Mouse (Mus musculus): ENCODE measurements around the gene Gk2.

Gk2 gene

GRCm38 (mm10) chr5:97456816-97457215 is at the start of gene Gk2:
Gene Gk2, minus strand, starts transcription at chr5:97457021.
- DNase-seq (ENCODE audit: inconsistent age in 2 of 2, low spot score in 1 of 2), result no peak

GRCm38 (mm10) chr5:97498041-97498440 is 41.2 kb upstream of the Gk2 start:
- no peak for DNase-seq (ENCODE audit: inconsistent age in 2 of 2, low spot score in 1 of 2)

GRCm38 (mm10) chr5:97495488-97496092 is 38.8 kb upstream of the Gk2 start:
- DNase-seq (ENCODE audit: inconsistent age in 2 of 2, low spot score in 1 of 2), result no peak

- DNase-seq (ENCODE audit: inconsistent age in 2 of 2, low spot score in 1 of 2), result no peak
Observed at GRCm38 (mm10) chr5:97493421-97493820, 36.6 kb upstream of the Gk2 start.

GRCm38 (mm10) chr5:97486141-97486540 is 29.3 kb upstream of the Gk2 start:
- no peak for DNase-seq (ENCODE audit: inconsistent age in 2 of 2, low spot score in 1 of 2)

- no peak for DNase-seq (ENCODE audit: inconsistent age in 2 of 2, low spot score in 1 of 2)
Observed at GRCm38 (mm10) chr5:97479991-97480390, 23.2 kb upstream of the Gk2 start.

- DNase-seq (ENCODE audit: inconsistent age in 2 of 2, low spot score in 1 of 2), result no peak
Observed at GRCm38 (mm10) chr5:97467246-97467645, 10.4 kb upstream of the Gk2 start.

GRCm38 (mm10) chr5:97466430-97467158 is 9.8 kb upstream of the Gk2 start:
- no peak for DNase-seq (ENCODE audit: inconsistent age in 2 of 2, low spot score in 1 of 2)

GRCm38 (mm10) chr5:97465956-97466355 is 9.1 kb upstream of the Gk2 start:
- DNase-seq (ENCODE audit: inconsistent age in 2 of 2, low spot score in 1 of 2), result no peak

- DNase-seq (ENCODE audit: inconsistent age in 2 of 2, low spot score in 1 of 2), result no peak
Observed at GRCm38 (mm10) chr5:97462856-97463255, 6.0 kb upstream of the Gk2 start.

GRCm38 (mm10) chr5:97451451-97451850 is 5.4 kb downstream of the Gk2 start:
- DNase-seq (ENCODE audit: inconsistent age in 2 of 2, low spot score in 1 of 2), result no peak

- no peak for DNase-seq (ENCODE audit: inconsistent age in 2 of 2, low spot score in 1 of 2)
Observed at GRCm38 (mm10) chr5:97444191-97444590, 12.6 kb downstream of the Gk2 start.

GRCm38 (mm10) chr5:97432512-97432911 is 24.3 kb downstream of the Gk2 start:
- DNase-seq (ENCODE audit: inconsistent age in 2 of 2, low spot score in 1 of 2), result no peak

- DNase-seq (ENCODE audit: inconsistent age in 2 of 2, low spot score in 1 of 2), result no peak
Observed at GRCm38 (mm10) chr5:97429976-97430375, 26.8 kb downstream of the Gk2 start.

- no peak for DNase-seq (ENCODE audit: inconsistent age in 2 of 2, low spot score in 1 of 2)
Observed at GRCm38 (mm10) chr5:97421669-97422068, 35.2 kb downstream of the Gk2 start.

- DNase-seq (ENCODE audit: inconsistent age in 2 of 2, low spot score in 1 of 2), result no peak
Observed at GRCm38 (mm10) chr5:97417185-97417584, 39.6 kb downstream of the Gk2 start.

- no peak for DNase-seq (ENCODE audit: inconsistent age in 2 of 2, low spot score in 1 of 2)
Observed at GRCm38 (mm10) chr5:97415837-97416236, 41.0 kb downstream of the Gk2 start.

GRCm38 (mm10) chr5:97413716-97414115 is 43.1 kb downstream of the Gk2 start:
- DNase-seq (ENCODE audit: inconsistent age in 2 of 2, low spot score in 1 of 2), result no peak

- DNase-seq (ENCODE audit: inconsistent age in 2 of 2, low spot score in 1 of 2), result no peak
Observed at GRCm38 (mm10) chr5:97410190-97410589, 46.6 kb downstream of the Gk2 start.

GRCm38 (mm10) chr5:97409234-97409704 is 47.6 kb downstream of the Gk2 start:
- DNase-seq (ENCODE audit: inconsistent age in 2 of 2, low spot score in 1 of 2), result no peak

Measured in adrenal gland, adult (tissue).